Mouse (Mus musculus): ENCODE measurements around the gene Naaladl2.
"Not testable (repeated sequence)": the region's sequence is repeated elsewhere in the genome, so short reads cannot be mapped to it uniquely, and the experiment has no call there.

Naaladl2 gene

DNA sequence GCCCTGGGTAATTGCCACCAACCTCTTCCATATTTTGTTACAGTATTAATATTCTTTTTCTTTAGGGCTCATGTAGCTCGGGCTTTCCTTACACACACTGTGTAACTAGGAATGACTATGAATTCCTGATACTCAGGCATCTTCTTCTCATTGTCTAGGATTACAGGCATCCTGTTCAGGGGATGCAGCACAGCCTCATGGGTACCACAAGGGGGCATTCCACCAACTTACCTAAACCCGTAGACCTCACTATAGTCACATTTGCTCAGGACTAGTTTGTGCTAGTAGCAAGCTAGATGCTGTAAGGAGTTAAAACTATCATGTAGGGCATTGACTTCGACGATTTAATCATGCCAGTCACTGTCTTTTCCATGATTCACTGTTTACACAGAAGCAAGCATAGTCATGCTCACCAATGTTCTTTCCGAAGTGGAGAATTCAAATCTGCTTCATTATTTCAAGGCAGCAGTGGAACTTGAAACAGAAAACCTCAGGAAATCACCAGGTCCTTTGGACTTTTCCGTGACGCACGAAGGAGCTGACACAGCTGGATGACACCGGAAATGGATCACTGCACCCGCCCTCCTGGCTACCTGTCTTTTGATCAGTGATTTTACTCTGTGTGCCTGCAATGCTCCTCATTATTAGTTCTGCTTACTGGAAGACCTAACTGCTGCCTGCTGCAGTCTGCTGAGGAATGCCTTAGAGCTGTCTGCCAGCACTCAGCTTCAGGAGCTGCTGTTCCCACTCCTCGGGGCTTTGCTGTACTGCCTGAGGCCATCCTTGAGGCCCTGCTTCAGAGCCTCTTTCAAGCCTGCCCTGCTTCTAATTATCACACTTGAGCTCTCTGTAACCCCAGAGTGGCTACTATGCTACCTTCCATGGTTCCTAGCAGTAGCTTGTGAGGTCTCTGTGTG lies 822.3 kb downstream of the Naaladl2 start:
- peak; percentile 27 for DNase-seq (ENCODE audit: low spot score)

GRCm38 (mm10) chr3:24314658-24315297 lies 829.3 kb downstream of the Naaladl2 start:
- no peak for DNase-seq (ENCODE audit: low spot score)

DNA sequence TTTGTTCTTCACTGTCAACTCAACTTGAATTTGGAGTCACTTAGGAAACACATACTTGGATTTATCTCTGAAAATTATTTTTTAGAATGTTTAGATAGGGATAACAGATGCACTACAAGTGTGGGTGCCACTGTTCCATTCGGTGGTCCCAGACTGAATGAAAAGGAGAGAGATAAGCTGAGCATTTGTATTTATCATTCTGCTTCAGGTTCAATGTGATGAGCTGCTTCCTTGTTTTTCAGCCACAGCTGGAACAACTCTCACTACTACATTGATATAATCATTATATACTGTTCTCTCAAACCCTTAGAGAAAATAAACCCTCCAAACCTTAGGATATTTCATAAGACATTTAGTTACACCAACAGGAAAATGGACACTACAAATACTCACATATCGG lies 918.6 kb downstream of the Naaladl2 start:
- no peak for DNase-seq (ENCODE audit: low spot score)

GRCm38 (mm10) chr3:24217476-24217875 lies 926.6 kb downstream of the Naaladl2 start:
- no peak for DNase-seq (ENCODE audit: low spot score)

DNA sequence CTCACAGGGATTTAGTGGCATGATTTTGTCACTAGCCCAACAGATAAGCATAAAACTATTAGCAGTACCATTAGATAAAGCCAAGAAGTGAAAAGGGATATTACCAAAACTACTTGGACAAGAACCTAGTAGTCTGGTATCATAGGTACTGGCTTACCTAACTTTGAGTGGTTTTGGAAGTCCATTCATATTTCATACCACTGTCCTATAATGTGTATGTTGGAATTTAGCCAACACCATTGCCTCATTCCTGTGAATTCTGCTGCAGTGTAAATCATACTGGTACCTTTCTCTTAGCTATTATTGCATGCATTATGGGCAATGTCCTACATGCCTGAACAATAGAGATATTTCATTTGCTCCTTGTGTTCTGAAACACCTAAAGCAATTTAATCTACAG lies 977.5 kb downstream of the Naaladl2 start:
- DNase-seq (ENCODE audit: low spot score): no peak

- no peak for DNase-seq (ENCODE audit: low spot score)
These were observed 980.1 kb downstream of the Naaladl2 start for GRCm38 (mm10) chr3:24163992-24164391.

GRCm38 (mm10) chr3:24151086-24151815 lies 992.8 kb downstream of the Naaladl2 start:
- not testable (repeated sequence) for DNase-seq (ENCODE audit: low spot score)

DNA sequence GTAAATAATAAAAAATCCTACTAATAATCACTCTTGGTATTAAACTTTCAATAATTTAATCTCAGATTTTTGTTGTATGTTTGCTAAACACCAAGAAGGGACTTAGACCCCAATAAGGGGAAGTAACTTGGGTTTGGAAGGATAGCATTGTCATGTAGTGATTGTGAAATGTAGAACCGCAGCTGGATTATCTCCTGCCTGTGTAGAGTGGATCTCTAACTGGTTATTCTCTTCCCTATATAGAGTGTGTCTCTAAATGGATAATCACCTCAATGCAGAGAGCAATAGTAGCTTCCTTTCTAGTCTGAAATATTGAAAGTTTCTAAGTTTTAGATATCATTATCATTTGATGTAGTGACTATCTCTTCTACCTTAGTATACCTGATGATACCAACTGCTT lies 1001.3 kb downstream of the Naaladl2 start:
- DNase-seq (ENCODE audit: low spot score): no peak

DNA sequence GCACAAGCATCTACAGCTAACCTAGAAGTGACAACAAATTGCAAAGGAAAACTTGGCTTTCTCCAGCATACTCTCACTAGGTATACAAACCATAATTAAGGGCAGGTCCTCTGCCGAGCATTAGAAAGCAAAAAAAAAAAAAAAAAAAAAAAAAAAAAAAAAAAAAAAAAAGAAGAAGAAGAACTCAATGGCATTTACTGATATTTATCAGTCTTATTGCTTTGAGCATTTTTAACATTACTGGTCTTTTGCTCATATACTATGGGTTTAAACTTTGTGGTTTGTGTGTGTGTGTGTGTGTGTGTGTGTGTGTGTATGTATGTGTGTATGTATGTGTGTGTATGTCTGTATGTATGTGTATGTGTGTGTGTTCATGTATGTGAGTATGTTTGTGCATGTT lies 1006.1 kb downstream of the Naaladl2 start:
- DNase-seq (ENCODE audit: low spot score): no peak

GRCm38 (mm10) chr3:24126200-24126599 lies 1017.9 kb downstream of the Naaladl2 start:
- no peak for DNase-seq (ENCODE audit: low spot score)

DNA sequence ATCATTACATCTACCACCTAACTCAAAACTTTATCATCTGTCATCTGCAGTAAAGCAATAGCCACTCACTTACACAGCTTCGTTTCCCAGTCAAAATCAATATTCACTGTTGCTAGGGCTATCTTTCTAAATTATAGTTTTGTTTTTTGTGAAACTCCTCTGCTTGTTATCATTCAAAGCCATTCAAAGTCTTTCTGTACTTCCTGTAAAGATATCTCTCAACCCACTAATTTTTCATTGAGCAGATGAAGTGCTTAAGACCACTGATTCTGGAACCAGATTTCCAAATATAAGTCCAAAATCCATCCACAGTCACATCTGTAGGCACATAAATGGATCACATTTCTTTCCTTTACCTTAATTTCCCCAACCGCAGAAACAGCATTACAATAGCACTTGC lies 1020.0 kb downstream of the Naaladl2 start:
- no peak for DNase-seq (ENCODE audit: low spot score)

DNA sequence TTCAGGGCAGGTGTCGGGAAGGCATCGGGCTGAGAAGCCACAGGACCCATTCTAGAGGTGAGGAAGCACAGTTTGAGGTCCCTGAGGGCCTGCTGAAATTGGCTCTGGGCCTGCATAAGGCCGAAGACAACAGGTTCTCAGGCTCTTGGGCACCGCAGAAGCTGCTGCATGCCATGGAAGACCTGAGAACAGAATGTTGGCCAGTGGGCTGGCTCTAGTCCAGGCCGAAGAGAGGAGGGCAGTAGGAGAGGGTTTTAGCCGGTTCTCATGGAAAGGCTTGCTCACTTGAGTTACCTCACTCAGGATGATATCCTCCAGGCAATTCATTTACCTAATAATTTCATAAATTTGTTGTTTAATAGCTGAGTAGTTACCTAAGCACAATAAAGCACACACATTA lies 1025.9 kb downstream of the Naaladl2 start:
- no peak for DNase-seq (ENCODE audit: low spot score)

DNA sequence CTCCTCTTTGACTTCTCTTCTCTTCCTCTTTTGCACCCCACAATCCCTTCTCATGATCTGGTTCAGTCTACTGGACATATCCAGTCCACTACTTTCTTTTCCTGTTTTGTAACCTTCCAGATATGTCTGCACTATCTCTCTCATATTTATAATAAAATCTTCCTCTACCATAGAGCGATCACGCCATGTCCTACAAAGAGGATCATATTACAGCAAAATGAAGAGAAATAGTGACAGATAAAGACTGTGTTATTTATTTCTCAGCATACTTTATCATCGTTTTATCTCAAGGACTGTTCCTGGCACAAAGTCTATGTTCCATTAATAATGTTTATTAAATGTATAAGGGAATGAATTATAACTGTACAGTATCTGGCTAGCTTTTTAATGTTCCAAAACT lies 1029.2 kb downstream of the Naaladl2 start:
- no peak for DNase-seq (ENCODE audit: low spot score)

- no peak for DNase-seq (ENCODE audit: low spot score)
These were observed 1030.7 kb downstream of the Naaladl2 start for GRCm38 (mm10) chr3:24113360-24113759.

GRCm38 (mm10) chr3:24106391-24106790 lies 1037.7 kb downstream of the Naaladl2 start:
- no peak for DNase-seq (ENCODE audit: low spot score)

- no peak for DNase-seq (ENCODE audit: low spot score)
These were observed 1064.3 kb downstream of the Naaladl2 start for GRCm38 (mm10) chr3:24079761-24080160.

DNA sequence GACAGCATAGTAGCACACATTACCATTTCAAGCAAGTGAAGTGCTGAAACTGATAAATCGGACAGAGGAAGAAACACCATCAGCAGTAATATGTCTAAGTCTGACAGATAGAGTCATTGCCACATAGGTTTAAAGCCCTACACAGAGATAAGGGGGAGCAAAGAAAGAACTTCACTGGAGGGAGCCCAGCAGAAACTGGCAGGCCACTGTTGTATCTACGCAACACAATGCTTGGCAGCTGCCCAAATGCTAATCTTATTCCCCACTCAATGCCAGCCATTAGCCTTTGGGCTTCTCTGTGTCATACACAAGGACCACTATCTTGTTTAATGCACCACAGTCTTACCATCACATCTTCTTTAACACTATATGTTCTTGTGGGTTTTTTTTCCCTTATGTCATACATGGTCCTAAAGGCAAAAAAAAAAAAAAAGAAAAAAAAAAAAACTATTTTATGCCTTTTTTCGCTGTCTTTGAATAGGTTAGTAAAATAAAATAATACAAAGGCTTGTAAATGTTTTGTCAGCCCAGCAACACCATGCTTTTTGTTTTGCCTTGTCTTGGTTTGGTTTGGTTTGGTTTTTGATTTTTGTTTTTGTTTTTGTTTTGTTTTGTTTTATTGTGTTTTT lies 1072.8 kb downstream of the Naaladl2 start:
- DNase-seq (ENCODE audit: low spot score): no peak

DNA sequence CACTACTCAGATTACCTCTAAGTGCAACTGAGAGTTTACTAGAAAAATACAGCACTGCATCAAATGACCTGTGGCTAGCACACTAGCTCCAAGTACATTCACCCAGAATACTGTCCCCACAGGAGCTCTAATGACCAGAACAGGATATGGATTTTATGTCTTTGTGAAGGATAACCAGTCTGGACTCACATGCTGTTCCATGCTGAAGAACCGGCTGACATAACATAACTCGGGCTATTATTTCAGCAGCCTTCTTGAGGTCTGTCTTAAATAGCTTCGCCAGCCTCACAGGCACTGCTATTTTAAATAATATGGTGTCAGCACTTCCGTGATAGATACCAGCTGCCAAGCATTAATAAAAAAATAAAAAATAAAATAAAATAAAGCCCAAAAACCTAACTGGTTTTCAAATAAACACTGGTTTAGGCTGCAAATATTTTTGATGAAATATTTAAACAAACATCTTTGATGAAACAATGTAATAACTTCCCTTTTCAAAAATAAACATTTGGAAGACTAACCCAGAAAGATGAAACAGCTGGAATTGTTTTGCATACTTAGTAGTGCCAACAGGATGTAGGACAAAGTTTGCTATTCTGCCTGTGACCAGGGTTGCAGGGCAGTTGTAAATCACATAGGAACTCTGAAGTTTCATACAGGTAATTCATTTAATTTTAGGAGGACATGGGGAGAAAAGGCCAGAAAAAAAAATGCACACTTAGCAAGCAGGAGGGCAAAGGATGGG lies 1073.5 kb downstream of the Naaladl2 start:
- DNase-seq (ENCODE audit: low spot score): peak; percentile 4

GRCm38 (mm10) chr3:24048217-24048616 lies 1095.8 kb downstream of the Naaladl2 start:
- no peak for DNase-seq (ENCODE audit: low spot score)

- DNase-seq (ENCODE audit: low spot score): no peak
These were observed 1142.3 kb downstream of the Naaladl2 start for GRCm38 (mm10) chr3:24001741-24002140.

GRCm38 (mm10) chr3:23973727-23974126 lies 1170.3 kb downstream of the Naaladl2 start:
- DNase-seq (ENCODE audit: low spot score): no peak

Measured in embryo, embryonic 10 days (tissue).